ENCODE assay signal across 18 mouse cellular contexts in genomic region chr14:51195681-51196080, GRCm38 (mm10). TPM values are rescaled to one million over a fixed set of nuclear protein-coding genes. Genes with fewer than 3 reads are reported as not detected.
A peak's percentile ranks its signal among the peaks of the same experiment; 100 is the strongest.
DNase-seq lines count a peak whose midpoint lies in the region; ATAC-seq and TF ChIP-seq lines count a peak whose summit lies in the region.
"Had no signal": no experiment of that assay in that cellular context is flagged by ENCODE, and none has a peak within 500 bp of the region (broad histone marks: within the 10 kb centered on the region; RNA-seq: fewer than 3 reads in every experiment).

No protein-coding gene starts in this region.

- TF ChIP-seq CTCF in heart, adult 2 months (IDR thresholded peaks at IDR 0.05), result no peak

- intact Hi-C loops in heart, adult 2 months (cut with DNase I), result no loop called here
- intact Hi-C loops in heart, postnatal 10 days (cut with DNase I), result no loop called here

- H3K4me3 ChIP-seq in heart, adult 2 months, result no peak overlapping the region
- no peak overlapping the region for H3K4me3 ChIP-seq in heart, embryonic 12.5 days
- H3K4me3 ChIP-seq: embryonic facial prominence, embryonic 10.5 days; heart, embryonic 15.5 days had no signal

- no peaks in the 10 kb centered on the region for H3K36me3 ChIP-seq in heart, adult 2 months (ENCODE audit: control insufficient read depth, insufficient read depth, low read length)
- H3K36me3 ChIP-seq in heart, embryonic 12.5 days, result no peaks in the 10 kb centered on the region
- H3K36me3 ChIP-seq: embryonic facial prominence, embryonic 10.5 days; heart, embryonic 15.5 days had no signal

- no peaks in the 10 kb centered on the region for H3K79me2 ChIP-seq in heart, adult 2 months (replicated peaks; ENCODE audit: control insufficient read depth, insufficient read depth, low read length)

- peak; percentile 47 to 73 for DNase-seq in heart, adult 2 months
- peak; percentile 2 for DNase-seq in Muller cell, postnatal 12 days (ENCODE audit: inconsistent ontology term)
- peak; percentile 51 to 67 for DNase-seq in heart, postnatal 10 days
- DNase-seq in lung, postnatal 10 days, result peak; percentile 64
- DNase-seq in testis, postnatal 14 days (ENCODE audit: low spot score), result no peak
- DNase-seq in cerebellum, postnatal 36 days, result no peak
- DNase-seq in thymus, adult 18-20 months, result no peak
- DNase-seq: cerebellum, adult 8-10 months; layer of hippocampus, adult 9-11 months; left cerebral cortex, postnatal 4 days; thymus, postnatal 25 days had no signal

- 55% methylated on average over 4 of the region's 4 CpGs for WGBS in heart, adult 2 months
- WGBS in heart, embryonic 12.5 days, result 82% methylated on average over 4 of the region's 4 CpGs

- ATAC-seq in heart, embryonic 12.5 days (ENCODE audit: insufficient number of reproducible peaks, low FRiP score), result no peak

- TF ChIP-seq POLR2A in heart, adult 2 months (IDR thresholded peaks at IDR 0.05; ENCODE audit: insufficient read depth, low read depth, low read length), result no peak

- no peak overlapping the region for H3K4me2 ChIP-seq in heart, embryonic 12.5 days
- H3K4me2 ChIP-seq: heart, embryonic 15.5 days had no signal

- no peak overlapping the region for H3K9ac ChIP-seq in heart, adult 2 months (ENCODE audit: low read depth, low read length)
- H3K9ac ChIP-seq in heart, embryonic 12.5 days, result no peak overlapping the region
- H3K9ac ChIP-seq: heart, embryonic 15.5 days; liver, embryonic 14.5 days had no signal

- H3K4me1 ChIP-seq in heart, adult 2 months (ENCODE audit: control insufficient read depth, insufficient read depth, low read length), result peaks cover 2% of the 10 kb centered on the region
- H3K4me1 ChIP-seq in heart, embryonic 12.5 days (replicated peaks), result no peaks in the 10 kb centered on the region
- H3K4me1 ChIP-seq: embryonic facial prominence, embryonic 10.5 days; heart, embryonic 15.5 days had no signal

- H3K9me3 ChIP-seq in heart, embryonic 12.5 days (replicated peaks), result no peaks in the 10 kb centered on the region
- H3K9me3 ChIP-seq: embryonic facial prominence, embryonic 10.5 days; heart, embryonic 15.5 days had no signal

- H3K27ac ChIP-seq in heart, adult 2 months, result peak overlapping the region; percentile 57
- no peak overlapping the region for H3K27ac ChIP-seq in heart, embryonic 12.5 days (ENCODE audit: poor library complexity, severe bottlenecking)
- H3K27ac ChIP-seq: embryonic facial prominence, embryonic 10.5 days; heart, embryonic 15.5 days; liver, embryonic 14.5 days had no signal

- TF ChIP-seq EP300 in heart, adult 2 months (IDR thresholded peaks at IDR 0.05; ENCODE audit: insufficient read depth, low read depth, low read length), result no peak

- H3K27me3 ChIP-seq in heart, adult 2 months (ENCODE audit: control insufficient read depth, insufficient read depth, low read length), result no peaks in the 10 kb centered on the region
- no peaks in the 10 kb centered on the region for H3K27me3 ChIP-seq in heart, embryonic 12.5 days (replicated peaks)
- H3K27me3 ChIP-seq: heart, embryonic 15.5 days had no signal

RNA-seq across cellular contexts. Expression of gene Ang2, which starts 3.3 kb away (rescaled TPM):
- total RNA-seq in heart, adult 2 months (2021), result not detected
- polyA plus RNA-seq in heart, adult 2 months (2012; rRNA removed), result not detected in 2 replicates
- not detected in 2 replicates for polyA plus RNA-seq in heart, embryonic 12.5 days (2016; fragmentation: Nextera tagmentation; extraction: Ambion mirVana)
- not detected for total RNA-seq in heart, postnatal 10 days (2021)
- total RNA-seq: left cerebral cortex, postnatal 4 days; megakaryocyte-erythroid progenitor cell, adult 5-6 weeks; neutrophil, adult 5-6 weeks had no signal
- polyA plus RNA-seq: brain, embryonic 14.5 days; embryonic facial prominence, embryonic 10.5 days; heart, embryonic 15.5 days; liver, embryonic 14.5 days had no signal

RNA-seq across cellular contexts. Expression of gene Ear14, which starts 7.5 kb away (rescaled TPM):
- not detected for total RNA-seq in heart, adult 2 months (2021)
- polyA plus RNA-seq in heart, adult 2 months (2012; rRNA removed), result not detected in 2 replicates
- polyA plus RNA-seq in heart, embryonic 12.5 days (2016; fragmentation: Nextera tagmentation; extraction: Ambion mirVana), result not detected in 2 replicates
- total RNA-seq in heart, postnatal 10 days (2021), result not detected
- total RNA-seq: left cerebral cortex, postnatal 4 days; megakaryocyte-erythroid progenitor cell, adult 5-6 weeks; neutrophil, adult 5-6 weeks had no signal
- polyA plus RNA-seq: brain, embryonic 14.5 days; embryonic facial prominence, embryonic 10.5 days; heart, embryonic 15.5 days; liver, embryonic 14.5 days had no signal

RNA-seq across cellular contexts. Expression of gene Rnase2b, which starts 33.6 kb away (rescaled TPM):
- not detected for total RNA-seq in heart, adult 2 months (2021)
- polyA plus RNA-seq in heart, adult 2 months (2012; rRNA removed), result not detected in 2 replicates
- polyA plus RNA-seq in heart, embryonic 12.5 days (2016; fragmentation: Nextera tagmentation; extraction: Ambion mirVana), result not detected in 2 replicates
- total RNA-seq in heart, postnatal 10 days (2021), result not detected
- total RNA-seq: left cerebral cortex, postnatal 4 days; megakaryocyte-erythroid progenitor cell, adult 5-6 weeks; neutrophil, adult 5-6 weeks had no signal
- polyA plus RNA-seq: brain, embryonic 14.5 days; embryonic facial prominence, embryonic 10.5 days; heart, embryonic 15.5 days; liver, embryonic 14.5 days had no signal

RNA-seq across cellular contexts. Expression of gene Rnase1, which starts 49.1 kb away (rescaled TPM):
- total RNA-seq in heart, adult 2 months (2021), result under 1 TPM; 0.42 to 0.84 TPM
- polyA plus RNA-seq in heart, adult 2 months (2012; rRNA removed), result 0.53 and 0.76 TPM in 2 replicates
- 0.19 TPM in 1 of 2 replicates, not detected in the other for polyA plus RNA-seq in heart, embryonic 12.5 days (2016; fragmentation: Nextera tagmentation; extraction: Ambion mirVana)
- total RNA-seq in heart, postnatal 10 days (2021), result under 1 TPM; 0.52 to 0.72 TPM
- total RNA-seq: megakaryocyte-erythroid progenitor cell, adult 5-6 weeks; neutrophil, adult 5-6 weeks had no signal
- polyA plus RNA-seq: embryonic facial prominence, embryonic 10.5 days; liver, embryonic 14.5 days had no signal

Comparison
In these comparisons a context has a peak if more than half of its experiments do, and no peak if none do; other contexts are left out.
1. DNase-seq: peak in heart, adult 2 months (2 of 2), Muller cell, postnatal 12 days (single experiment), heart, postnatal 10 days (2 of 2) and lung, postnatal 10 days (single experiment); none in testis, postnatal 14 days (single experiment), cerebellum, postnatal 36 days (0 of 2) and thymus, adult 18-20 months (0 of 2).